Mouse (Mus musculus) 416B (cell line): ENCODE data around the gene Krt31.

Experiments
- DNase-seq: peaks from one replicate; pipeline ENCODE4 v3.0.0; 2011; ENCODE audit warnings: low read depth

The Krt31 gene

GRCm38 (mm10) chr11:100005905-100006304 is 44.4 kb downstream of the Krt31 start:
- DNase-seq, result no peak

- DNase-seq, result peak; percentile 44
Measured at GRCm38 (mm10) chr11:100004846-100005245, 45.5 kb downstream of the Krt31 start.

DNA sequence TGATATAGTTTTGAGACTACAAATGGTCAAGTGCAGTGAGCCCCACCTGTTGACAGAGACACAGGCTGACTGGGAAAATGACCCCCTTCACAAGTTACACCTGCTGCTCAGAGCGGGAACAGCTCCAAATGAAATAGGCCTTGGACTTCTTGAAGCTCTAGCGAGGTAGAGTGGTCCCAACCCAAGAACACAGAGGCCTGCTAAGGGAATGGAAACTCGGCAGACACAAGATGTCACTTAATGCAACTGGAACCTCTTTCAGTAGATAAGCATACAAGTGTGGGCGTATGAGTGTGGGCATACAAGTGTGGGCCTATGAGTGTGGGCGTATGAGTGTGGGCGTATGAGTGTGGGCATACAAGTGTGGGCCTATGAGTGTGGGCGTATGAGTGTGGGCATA is 51.3 kb downstream of the Krt31 start:
- no peak for DNase-seq
